Mouse (Mus musculus) gastrocnemius, postnatal 4 days (tissue): ENCODE results near the gene Pknox2. TPM values are rescaled to one million over a fixed set of nuclear protein-coding genes. Genes with fewer than 3 reads are reported as not detected.

ENCODE experiments used
- total RNA-seq, 2 experiments: library from RNA; stranded (reverse); gene quantifications; 2 replicates each; pipeline ENCODE4 v1.2.3; 2021

The Pknox2 gene
- total RNA-seq, 2 experiments from 2014 or later, result 24.6 to 28.4 TPM

Other genes starting within 250 kb of the Pknox2 start
- 1 to 10 TPM; 3.8 to 4.2 TPM for gene Tmem218, start 60.8 kb upstream of the Pknox2 start, total RNA-seq
- 1 to 10 TPM; 4.1 to 4.4 TPM for gene Slc37a2, start 108.3 kb upstream of the Pknox2 start, total RNA-seq
- gene Ccdc15, start 201.0 kb upstream of the Pknox2 start, total RNA-seq, result 1 to 10 TPM; 3.7 to 4.2 TPM
- gene Hepacam, start 219.9 kb upstream of the Pknox2 start, total RNA-seq, result under 1 TPM; 0.41 to 0.59 TPM